Mouse (Mus musculus) adrenal gland, postnatal 25 days (tissue): ENCODE data around the gene Apoc2. TPM values are rescaled to one million over a fixed set of nuclear protein-coding genes. Genes with fewer than 3 reads are reported as not detected.

Experiments used
- DNase-seq: peaks from one replicate; pipeline ENCODE4 v3.0.0; 2021; ENCODE audit warnings: mixed read lengths
- long read RNA-seq: library from polyadenylated mRNA; stranded (forward); transcript quantifications from one replicate; pipeline ENCODE4 v2.0.0, GENCODE M21; 2021
- total RNA-seq: library from RNA; stranded (reverse); gene quantifications from 2 replicates; pipeline ENCODE4 v1.2.3, GENCODE M21; 2021

Gene Apoc2
- total RNA-seq = 3.1 TPM in 1 of 2 replicates, not detected in the other
- long read RNA-seq, transcript Apoc2-201 (4 exons, 631 nt) = major isoform, 110 of 115 reads
- long read RNA-seq, partial matches to known transcripts = 3 of 115 reads
- long read RNA-seq, other reads (novel, unspliced or antisense) = 1 of 115 reads

DNA sequence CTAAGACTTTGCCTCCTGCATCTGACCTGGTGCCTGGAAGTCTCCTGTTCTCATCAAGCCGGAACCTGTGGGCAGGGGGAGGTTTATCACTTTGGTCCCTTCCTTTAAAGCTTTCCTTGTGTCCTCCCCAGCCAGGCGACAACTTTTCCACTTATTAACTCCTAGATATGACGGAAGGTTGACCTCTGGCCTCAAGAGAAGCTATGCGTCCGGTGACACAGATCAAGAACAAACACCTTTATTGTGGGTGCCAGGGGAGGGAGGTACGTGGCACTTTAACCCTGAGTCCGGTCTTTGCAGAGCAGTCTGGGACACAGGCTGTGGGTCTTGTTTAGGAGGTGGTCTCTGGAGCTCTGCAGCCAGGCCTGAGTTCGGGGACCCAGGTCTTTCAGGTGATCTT lies at the start of gene Apoc2:
Apoc2 (minus strand) TSS at position 70 of the 400 bp plus-strand sequence.
- DNase-seq = no peak

DNA sequence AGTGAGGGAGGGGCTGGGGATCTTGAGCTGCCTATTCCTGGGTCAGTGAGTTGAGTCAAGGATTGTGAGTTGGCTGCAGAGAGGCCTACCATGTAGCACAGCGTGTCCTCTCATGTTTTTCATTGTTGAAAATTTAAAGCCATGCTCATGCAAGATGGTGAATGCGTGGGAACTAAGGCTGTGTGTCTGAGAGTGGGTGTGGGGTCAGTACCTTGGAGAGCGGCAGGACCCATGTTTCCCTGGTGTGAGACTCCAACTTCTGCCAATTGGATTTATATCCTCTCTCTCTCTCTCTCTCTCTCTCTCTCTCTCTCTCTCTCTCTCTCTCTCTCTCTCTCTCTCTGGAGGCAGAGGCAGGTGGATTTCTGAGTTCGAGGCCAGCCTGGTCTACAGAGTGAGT lies 48.8 kb upstream of the Apoc2 start:
- no peak for DNase-seq

DNA sequence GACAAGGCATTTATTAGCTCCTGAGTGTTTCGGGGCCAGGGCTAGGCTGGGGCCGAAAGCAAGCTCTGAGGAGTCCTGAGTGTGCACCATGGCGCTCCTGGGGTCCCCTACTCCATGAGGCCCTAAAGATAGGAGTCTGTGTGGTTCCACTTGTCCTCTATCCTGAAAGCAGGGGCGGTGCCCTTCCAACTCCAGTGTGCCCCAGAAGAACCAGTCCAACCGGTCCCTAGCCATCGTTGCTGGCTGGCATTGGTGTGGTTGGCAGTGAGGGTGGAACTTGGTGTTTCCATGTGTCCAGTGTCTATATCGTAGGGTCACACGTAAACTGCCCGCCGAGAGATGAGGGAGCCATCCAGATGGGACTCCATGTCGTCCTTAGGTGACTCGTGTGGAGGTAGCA lies 46.4 kb upstream of the Apoc2 start:
- DNase-seq = no peak

DNA sequence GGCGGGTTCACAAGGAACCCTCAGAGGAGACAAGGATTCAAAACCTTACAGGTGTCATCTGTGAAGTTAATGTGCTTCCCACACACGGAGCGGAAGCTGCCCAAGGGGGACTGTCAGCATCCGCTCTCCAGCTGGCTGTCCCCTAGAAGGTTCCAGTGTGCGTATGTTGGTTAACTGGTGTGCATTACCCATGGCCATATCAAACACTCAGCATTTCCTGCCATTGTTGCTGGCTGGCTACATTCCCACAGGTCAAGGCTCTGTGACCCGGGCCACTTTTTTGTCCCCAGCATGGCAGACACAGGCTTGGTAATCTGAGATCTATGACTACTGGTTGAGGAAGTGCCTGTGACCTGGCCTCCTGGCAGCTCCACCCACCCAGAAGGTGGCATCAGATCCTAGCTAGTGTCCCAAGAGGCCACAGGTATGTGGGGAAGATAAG lies 45.0 kb upstream of the Apoc2 start:
- DNase-seq = peak; percentile 52

DNA sequence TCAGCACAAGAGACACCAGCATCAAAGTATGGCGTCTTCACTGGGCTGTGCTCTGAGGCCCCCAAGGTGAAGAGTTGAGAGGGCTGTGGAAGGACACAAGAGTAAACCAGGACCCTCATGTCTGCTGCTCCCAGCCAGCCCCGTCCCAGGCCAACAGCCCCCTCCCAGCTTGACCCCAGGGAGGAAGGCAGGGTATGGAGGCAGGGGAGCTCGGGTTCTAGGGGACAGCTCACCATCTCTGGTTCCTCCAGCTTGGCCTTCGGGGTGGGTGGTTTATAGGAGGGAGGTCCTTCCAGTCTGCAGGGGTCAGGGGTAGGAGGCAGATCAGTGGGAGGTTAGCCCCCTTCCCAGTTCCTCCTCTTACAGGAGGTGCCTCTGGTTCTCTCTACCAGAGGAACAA lies 41.5 kb upstream of the Apoc2 start:
- no peak for DNase-seq

DNA sequence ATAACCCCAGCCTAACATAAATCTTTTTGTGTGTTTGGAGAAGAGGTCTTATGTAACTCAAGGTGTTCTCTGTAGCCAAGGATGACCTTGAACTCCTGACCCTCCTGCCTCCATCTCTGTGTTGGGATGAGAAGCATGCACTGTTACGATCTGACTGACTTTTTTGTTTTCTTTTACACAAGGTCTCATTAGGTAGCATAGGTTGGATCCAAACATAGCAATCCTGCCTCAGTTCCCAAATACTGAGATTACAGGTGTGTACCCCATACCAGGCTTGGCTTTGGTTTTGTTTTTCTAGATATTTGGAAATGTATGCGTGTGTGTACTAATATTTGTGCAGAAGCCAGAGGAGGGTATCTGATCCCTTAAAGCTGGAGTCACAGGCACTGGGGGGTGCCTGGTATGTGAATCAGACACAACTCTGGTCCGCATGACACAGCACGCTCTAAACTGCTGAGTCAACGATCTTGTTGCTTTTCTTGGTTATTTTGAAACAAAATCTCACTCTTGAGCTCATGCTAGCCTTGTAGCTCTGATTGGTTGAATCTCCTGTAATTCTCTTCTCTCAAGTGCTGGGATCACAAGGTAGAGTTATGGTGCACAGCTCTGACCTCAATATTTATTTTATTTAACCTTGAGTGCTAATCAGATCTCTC lies 40.7 kb upstream of the Apoc2 start:
- peak; percentile 42 for DNase-seq

DNA sequence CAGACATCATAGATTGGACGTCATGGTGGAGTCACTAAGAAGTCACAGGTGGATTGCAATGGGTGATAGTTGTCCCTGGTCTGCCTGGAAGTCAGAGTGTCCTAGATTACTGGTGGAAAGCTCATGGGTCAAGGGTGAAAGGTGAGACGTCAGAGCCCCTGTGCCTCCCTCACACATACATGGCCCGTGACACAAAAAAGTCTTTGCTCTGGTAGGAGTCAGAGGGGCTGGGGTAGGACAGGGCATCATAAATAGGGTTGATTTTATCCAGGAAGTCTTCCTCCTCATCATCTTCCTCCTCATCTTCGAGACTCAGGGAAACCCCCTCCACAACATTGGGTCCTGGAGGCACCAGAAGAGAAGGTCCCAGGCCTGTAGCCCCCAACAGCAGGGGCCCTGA lies 39.6 kb upstream of the Apoc2 start:
- DNase-seq = no peak

DNA sequence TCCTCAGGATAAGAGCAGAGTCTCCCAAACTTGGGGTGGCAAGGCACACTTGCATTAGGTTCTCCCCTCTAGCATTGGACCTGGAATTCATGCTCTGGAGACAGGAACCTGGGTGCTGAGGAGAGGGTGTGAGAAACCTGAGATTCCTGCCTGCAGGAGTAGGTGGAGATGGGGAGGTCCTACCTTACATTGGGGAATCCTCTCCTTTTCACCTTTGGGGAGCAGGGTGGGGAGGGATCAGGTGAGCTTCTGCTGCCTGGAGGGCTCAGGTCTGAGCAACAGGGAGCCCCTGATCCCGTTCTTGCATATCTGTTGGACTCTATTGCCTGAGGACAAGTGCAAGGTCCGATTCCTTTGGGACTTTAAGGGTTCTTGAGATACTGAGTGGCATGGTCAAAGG lies 39.1 kb upstream of the Apoc2 start:
- DNase-seq = no peak

DNA sequence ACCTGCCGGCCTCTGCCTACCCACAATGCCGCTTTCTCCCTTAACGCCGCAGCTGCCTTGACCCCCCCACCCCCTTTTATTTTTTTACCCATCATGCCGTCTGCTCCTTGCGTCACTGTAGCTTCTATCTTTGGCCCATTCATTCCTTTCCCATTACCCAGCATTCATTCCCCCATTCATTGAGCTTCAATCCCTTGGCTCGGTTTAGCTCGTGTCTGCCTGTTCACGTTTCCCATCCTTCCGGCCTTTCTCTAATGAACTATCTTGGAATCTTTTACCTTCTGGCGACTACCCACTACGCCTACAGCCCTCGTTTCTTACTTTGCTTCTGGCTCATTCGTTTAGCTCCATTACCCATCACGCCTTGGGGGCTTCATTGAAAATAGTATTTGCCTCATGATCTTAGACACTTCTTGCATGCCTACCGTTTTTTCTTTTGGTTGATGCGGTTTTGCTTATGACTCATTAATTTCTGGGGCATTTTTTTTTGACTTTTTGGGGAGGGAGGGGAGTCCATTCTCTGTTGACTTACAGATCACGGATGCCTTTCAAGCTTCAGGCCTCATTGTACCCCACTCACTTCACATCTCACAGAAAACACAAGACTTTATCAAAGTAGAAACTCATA lies 38.4 kb upstream of the Apoc2 start:
- DNase-seq = no peak

DNA sequence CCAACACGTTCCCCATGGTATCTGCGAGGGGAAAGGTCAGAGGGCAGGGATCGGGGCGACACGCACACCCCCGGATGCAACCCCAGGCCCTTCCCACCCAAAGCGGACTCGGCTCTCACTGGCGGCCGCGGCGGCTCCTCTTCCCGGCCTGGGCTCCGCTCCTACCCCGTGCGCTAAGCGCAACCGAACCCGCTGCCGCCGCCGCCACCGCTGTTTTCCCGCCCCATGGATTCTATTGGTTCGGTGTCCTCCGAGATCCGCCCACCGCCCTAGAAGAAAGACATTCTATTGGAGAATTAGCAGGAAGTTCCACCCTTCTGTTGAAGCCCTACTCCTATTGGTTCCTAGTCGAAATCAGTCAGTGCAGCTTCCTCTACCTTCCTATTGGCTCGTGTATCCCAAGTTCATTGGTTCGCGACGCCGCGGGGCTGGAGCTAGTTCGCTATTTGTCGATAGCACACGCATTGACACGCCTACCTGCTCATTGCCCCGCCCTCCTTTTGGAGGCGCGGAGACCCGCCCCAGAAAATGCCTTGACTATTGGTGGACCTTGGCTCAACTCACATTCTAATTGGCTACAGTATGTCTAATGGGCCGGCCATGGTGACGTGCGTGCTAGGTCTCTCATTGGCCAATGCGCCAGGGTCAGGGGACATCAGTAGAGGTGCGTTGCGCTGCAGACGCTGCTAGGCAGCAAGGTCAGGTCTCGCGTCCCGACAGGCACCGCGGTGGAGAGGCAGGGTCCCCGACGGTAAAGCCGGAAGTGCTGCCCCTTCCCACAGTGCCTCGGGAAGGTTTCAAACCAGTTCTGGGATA lies 37.7 kb upstream of the Apoc2 start, which contains the start of gene Tomm40:
Tomm40 (minus strand) TSS at position 200 of the 816 bp plus-strand sequence.
- DNase-seq = peak; percentile 96

DNA sequence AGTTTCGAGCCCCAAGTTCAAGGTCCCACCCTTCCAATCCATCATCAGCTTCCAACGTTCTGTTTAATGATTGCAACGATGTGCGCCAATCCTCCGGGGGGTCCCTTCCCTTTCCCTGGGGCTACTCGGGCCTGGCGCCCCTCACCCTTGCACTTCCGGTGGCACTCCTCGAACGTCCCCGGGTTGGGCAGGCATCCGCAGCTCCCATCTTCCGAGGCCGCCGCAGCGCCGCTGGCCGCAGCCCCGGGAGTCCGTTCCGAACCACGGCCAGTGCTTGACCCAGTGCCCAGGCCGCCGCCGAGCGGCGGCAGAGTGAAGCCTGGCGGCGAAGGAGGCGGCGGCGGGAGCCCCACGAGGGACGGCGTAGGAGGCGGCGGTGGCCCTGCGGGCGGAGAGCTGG lies 37.1 kb upstream of the Apoc2 start:
- DNase-seq = no peak

DNA sequence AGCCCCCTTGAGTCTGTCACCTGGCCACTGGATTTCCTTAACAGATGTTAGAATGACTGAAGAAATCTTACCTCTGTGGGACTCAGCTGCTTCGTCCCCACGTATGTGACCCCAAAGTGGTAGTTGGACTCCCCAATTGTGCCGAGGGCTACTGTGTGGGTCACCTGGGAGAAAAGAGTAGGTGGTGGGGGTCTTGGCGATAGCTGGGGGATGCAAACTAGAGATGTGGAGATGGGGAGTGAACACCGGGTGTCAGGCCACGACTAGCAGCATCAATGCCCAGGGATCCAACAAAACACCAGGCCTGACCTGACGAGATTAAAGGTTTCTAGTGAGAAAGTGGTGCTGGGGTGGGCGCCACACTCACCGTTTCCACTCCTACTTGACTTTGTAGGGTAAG lies 35.9 kb upstream of the Apoc2 start:
- DNase-seq = no peak

DNA sequence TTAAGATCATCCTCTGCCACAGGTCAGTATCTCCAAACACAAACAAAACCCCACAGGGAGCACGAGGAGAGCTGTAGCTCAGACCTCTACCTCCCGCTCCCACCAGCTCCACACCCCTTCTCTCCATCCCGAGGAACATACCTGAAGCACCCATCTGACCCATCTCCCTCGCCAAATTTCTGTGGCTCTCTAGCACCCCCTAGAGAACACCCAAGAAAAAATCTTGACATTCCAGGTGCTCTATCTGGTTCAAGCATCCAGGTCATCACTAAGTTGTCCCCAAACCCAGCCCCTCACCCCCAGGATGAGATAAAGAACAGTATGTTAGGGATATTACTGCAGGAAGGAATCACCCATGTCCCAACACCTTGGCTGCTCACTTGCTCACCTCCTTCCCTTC lies 35.5 kb upstream of the Apoc2 start:
- DNase-seq = no peak

DNA sequence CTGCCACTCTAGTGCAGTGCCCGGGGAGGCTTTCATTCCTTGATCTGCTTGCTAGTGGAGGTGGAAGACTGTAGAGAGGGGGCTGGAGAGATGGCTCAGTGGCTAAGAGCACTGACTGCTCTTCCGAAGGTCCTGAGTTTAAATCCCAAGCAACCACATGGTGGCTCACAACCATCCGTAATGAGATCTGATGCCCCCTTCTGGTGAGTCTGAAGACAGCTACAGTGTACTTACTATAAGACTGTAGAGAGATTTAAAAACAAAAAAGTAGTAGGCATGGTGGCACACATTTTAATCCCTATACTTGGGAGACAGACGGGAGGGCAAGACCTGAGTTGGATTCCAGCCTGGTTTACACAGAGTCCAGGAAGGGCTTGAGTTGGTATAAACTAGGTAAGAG lies 34.7 kb upstream of the Apoc2 start:
- DNase-seq = no peak

DNA sequence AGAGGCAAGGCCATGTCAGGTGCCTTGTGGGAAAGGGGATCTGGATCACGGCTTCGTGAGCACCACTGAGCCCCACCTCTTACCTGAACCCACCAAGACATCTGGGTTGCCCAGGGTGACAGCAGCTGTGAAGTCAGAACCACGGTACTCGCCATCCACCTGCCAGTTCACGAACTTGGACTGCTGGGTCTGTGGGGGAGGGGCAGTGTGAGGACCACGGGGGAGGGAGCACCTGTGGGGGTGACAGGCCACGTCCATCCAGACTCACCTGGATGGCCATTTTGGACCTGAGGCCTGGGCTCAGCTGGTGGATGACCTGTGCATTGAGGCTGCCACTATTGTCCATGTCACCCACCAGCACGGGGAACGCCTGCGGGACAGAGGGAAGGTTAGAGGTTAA lies 32.9 kb upstream of the Apoc2 start:
- no peak for DNase-seq

DNA sequence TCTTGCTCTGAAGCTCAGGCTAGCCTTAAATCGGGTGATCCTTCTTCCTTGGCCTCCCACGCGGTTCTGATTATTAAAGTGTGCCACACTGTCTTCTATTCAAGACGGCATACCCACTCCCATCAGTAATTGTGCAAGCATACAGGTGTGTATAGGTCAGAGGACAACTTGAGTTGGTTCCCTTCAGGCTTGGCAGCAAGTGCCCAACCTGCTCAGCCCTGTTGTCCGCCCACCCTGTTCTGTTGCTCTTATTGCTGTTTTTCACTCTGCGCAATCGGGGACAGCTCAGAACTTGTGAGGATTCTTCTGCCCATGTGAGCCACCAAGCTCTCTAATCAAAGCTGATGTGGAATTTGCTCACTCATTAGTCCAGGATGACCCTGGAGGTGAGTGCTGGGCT lies 27.5 kb upstream of the Apoc2 start:
- DNase-seq = no peak

DNA sequence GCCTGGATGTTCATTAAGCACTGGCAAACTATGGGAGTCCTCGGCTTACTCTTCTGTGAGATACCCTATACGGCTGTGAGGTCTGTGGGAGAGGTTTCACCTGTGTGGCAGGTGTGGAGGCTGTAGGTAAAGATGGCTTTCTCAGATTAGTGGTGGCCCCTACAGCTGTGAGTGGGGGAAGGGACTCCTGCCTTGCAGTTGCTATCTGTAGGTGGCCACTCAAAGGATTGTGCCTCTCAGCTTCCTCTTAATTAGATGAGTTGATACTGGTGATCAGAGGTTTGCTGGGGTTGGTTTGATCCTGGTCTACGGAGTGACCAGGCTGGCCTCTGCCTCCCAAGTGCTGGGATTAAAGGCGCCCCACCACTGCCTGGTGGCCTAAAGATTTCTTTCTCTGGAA lies 26.7 kb upstream of the Apoc2 start:
- no peak for DNase-seq

DNA sequence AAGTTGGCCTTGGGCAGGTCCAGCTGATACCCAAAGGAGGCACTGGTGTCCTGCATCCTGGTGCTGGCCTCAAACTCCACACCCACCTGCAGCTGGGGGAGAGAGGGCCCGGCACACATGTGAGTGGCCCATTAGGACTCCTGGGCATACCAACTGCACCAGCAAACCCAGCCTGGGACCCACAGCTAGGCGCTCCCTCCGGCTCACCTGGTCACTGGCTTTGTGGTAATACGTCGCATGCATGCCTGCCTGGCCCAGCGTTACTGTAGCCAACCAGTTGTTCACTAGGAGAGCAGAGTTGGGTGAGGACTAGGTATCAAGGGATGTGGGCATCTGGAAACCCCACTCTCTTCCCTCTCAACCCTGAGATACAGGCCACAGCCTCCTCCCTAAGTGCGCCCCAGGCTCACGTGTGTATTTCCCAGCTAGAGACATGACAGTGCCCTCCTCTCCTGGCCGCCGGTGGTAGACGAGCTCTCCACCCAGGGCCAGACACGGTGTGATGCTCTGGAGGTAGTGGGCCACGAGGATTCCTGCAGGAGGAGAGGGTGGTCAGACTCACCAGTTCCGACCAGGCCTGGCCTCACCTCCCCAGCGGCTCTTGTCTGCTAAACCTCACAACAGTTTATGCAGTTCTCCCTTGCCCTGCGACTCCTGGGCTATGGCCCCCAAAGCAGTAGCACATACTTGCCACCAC lies 25.3 kb upstream of the Apoc2 start:
- DNase-seq = no peak

DNA sequence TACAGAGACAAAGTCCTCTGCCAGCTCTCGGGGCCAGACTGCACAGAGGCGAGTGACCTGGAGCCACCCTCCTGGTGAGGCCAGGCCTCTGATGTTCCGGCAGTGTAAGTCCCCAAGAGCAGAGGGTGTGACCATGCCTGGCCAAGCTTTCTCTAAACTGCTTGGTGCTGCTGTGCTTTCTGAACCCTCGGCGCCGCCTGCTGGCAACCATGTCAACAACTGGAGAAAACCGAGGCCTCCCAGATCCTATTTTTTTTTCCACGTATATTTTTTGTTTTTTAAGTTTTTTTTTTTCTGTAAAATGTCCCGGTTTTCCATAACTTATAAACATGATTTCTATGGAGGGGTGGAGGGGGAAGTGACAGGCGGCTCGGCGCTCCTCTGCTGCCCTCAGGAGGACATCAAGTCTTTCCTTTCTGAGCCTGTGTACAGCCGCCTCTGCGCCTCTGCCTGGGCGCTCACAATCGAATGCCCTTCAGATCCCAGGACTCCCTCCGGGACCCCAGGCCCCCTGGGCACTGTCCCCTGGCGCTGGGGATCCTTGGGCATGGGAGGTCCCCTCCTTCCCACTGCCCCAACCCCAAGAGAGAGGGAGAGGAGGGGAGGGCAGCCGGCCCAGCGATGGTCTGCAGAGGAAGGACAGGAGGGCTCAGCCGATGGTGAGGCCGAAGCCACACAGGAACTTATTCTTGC lies 23.5 kb upstream of the Apoc2 start:
- DNase-seq = peak; percentile 79

DNA sequence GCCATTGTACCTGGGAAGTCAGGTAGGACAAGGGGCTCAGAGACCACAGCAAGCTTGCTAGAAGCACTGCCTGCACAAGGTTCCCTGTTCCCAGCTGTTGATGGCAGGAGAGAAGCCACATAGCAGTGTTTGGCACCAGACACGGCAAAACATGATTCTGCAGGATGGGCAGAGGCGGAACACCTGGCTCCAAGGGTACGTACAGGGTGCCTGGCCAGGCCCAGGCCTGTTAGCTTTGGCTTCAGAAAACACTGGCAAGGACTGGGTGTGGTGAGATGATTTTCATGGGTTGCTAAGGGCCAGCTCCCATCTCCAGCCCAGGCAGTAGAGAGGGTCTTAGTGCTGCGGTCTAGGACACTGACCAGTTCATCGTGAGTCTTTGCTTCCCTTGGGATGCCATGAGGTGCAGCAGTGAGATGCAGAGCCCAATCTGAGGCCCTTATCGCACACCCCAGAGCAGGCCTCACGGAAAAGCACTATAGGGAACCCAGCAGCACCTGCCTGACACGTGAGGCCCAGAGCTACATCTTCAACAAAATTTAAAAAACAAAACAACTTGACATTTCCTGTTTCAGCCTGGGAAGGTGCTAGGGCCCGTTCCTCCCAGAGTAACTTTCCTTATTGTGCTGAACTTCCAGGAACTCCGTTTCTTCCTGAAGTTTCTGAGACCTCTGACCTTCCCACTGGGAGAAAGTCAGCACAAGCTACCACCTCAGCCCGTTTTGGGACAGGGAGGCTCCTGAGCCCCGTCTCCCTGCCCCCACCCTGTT lies 22.7 kb upstream of the Apoc2 start:
- DNase-seq = no peak

DNA sequence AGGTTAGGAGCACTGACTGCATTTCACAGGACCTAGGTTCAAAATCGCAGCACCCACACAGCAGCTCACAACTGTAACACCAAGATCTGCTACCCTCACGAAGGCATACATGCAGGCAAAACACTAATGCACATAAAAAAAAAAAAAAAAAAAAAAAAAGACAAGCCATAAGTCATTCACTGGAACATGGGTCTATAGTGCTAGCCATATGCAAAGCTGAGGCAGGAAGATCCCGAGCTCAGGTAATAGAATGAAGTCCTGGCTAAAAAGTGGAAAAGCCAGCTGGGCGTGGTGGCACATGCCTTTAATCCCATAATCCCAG lies 22.0 kb upstream of the Apoc2 start:
- DNase-seq = no peak
